Mouse (Mus musculus): ENCODE results near the gene Zg16.

DNA sequence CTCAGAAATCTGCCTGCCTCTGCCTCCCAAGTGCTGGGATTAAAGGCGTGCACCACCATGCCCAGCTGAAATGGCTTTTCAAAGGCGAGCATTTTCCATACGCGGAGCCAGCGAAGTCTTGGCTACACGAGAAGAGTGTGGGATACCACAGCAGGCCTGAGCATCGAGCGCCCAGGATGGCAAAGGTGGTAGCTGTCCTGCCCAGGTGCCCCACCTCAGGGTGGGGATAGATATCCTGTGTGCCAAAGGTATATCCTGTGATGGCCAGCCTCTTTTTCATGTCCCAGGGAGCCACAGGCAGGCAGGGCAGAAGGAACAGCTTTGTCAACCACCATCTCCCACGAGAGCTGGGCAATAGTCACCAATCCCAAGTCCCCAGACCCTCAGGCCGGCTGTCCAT, 74.3 kb downstream of the Zg16 start:
- TF ChIP-seq USF1 (IDR thresholded peaks at IDR 0.05; ENCODE audit: low read depth), result no peak
- no peak for TF ChIP-seq POLR2A (IDR thresholded peaks at IDR 0.05; ENCODE audit: insufficient read length, low read depth)
- no peak for TF ChIP-seq CEBPB (IDR thresholded peaks at IDR 0.05; ENCODE audit: insufficient read depth, poor library complexity, severe bottlenecking)
- TF ChIP-seq SRF (IDR thresholded peaks at IDR 0.05; ENCODE audit: control insufficient read depth, insufficient read length, low read depth), result no peak
- no peak for TF ChIP-seq E2F4 (IDR thresholded peaks at IDR 0.05; ENCODE audit: insufficient read depth)
- no peak for TF ChIP-seq TCF12 (IDR thresholded peaks at IDR 0.05; ENCODE audit: insufficient read depth, poor library complexity, severe bottlenecking)
- no peak for TF ChIP-seq MYOD1 (IDR thresholded peaks at IDR 0.05; ENCODE audit: control insufficient read depth in 1 of 3, insufficient read length in 2 of 3, low read depth in 2 of 3)
